Mouse (Mus musculus) ES-E14 (cell line): ENCODE measurements around the gene Spaca5. TPM values are rescaled to one million over a fixed set of nuclear protein-coding genes. Genes with fewer than 3 reads are reported as not detected.

Experiments
- DNase-seq: peaks from one replicate; pipeline ENCODE4 v3.0.0-alpha.2; 2013; ENCODE audit warnings: low read depth, low spot score
- H3K27ac ChIP-seq: 2 replicates; pipeline ENCODE4 v1.5.1; 2012; ENCODE audit warnings: low read depth, mild to moderate bottlenecking, low read length, moderate library complexity, mixed read lengths; ENCODE audit not compliant: poor library complexity, insufficient read depth, severe bottlenecking
- H3K36me3 ChIP-seq: 2 replicates; pipeline ENCODE4 v1.6.1; 2012; ENCODE audit warnings: mild to moderate bottlenecking, low read length, moderate library complexity, mixed read lengths; ENCODE audit not compliant: control insufficient read depth, poor library complexity, insufficient read depth, severe bottlenecking
- H3K4me1 ChIP-seq, 2 experiments: fragments of 150-350 bp in 1 of 2; sonication (generic) in 1 of 2; 2 replicates each; pipeline ENCODE4 v1.6.1; 2012; ENCODE audit warnings: low read length in 2 of 2, mild to moderate bottlenecking in 1 of 2, mixed read lengths in 1 of 2; ENCODE audit not compliant: control insufficient read depth in 2 of 2, insufficient read depth in 2 of 2, poor library complexity in 1 of 2
- H3K4me3 ChIP-seq, 2 experiments: fragments of 150-350 bp in 1 of 2; sonication (generic) in 1 of 2; 2 replicates each; pipeline ENCODE4 v1.5.1; 2012; ENCODE audit warnings: low read length in 2 of 2, low read depth in 1 of 2, mild to moderate bottlenecking in 1 of 2, mixed read lengths in 1 of 2; ENCODE audit not compliant: insufficient read depth in 1 of 2, poor library complexity in 1 of 2, severe bottlenecking in 1 of 2
- H3K9ac ChIP-seq: 2 replicates; pipeline ENCODE4 v1.6.1; 2012; ENCODE audit warnings: low read depth, mild to moderate bottlenecking, low read length, mixed read lengths; ENCODE audit not compliant: poor library complexity, insufficient read depth, severe bottlenecking
- H3K9me3 ChIP-seq: fragments of 150-350 bp; sonication (generic); 2 replicates; pipeline ENCODE4 v1.6.1; 2012; ENCODE audit warnings: low read depth, mild to moderate bottlenecking, low read length; ENCODE audit not compliant: control insufficient read depth, insufficient read depth
- CHD2 ChIP-seq: IDR thresholded peaks from 2 replicates; pipeline ENCODE4 v1.6.1; 2014; ENCODE audit warnings: mild to moderate bottlenecking, low read depth, low read length, inconsistent platforms
- HCFC1 ChIP-seq: IDR thresholded peaks from 2 replicates; pipeline ENCODE4 v1.6.1; 2012; ENCODE audit warnings: low read length, inconsistent platforms, borderline replicate concordance; ENCODE audit not compliant: insufficient read depth
- MAFK ChIP-seq: IDR thresholded peaks from 2 replicates; pipeline ENCODE4 v1.6.1; 2014; ENCODE audit warnings: mild to moderate bottlenecking, low read depth, low read length, inconsistent platforms; ENCODE audit not compliant: insufficient read depth
- ZC3H11A ChIP-seq: IDR thresholded peaks from 2 replicates; pipeline ENCODE4 v1.6.1; 2012; ENCODE audit warnings: low read depth, mild to moderate bottlenecking, inconsistent platforms, low read length, borderline replicate concordance
- ZNF384 ChIP-seq: IDR thresholded peaks from 2 replicates; pipeline ENCODE4 v1.6.1; 2012; ENCODE audit warnings: low read depth, low read length, inconsistent platforms
- in situ Hi-C, 2 experiments: fragments of 600-800 bp; cut with MboI; formaldehyde crosslinking; loops; one replicate each; pipeline ENCODE4 v1.15.1; 2025; ENCODE audit warnings: low sequenced_read_pairs in 2 of 2, inconsistent platforms in 1 of 2; ENCODE audit not compliant: unreplicated experiment in 2 of 2
- total RNA-seq: library from RNA; depleted of rRNA; stranded (reverse); fragments of 300-350 nt; gene quantifications from 2 replicates; pipeline ENCODE4 v1.2.3, GENCODE M21; 2012; rRNA removed

Spaca5 gene
- total RNA-seq, 1 experiment = not detected

DNA sequence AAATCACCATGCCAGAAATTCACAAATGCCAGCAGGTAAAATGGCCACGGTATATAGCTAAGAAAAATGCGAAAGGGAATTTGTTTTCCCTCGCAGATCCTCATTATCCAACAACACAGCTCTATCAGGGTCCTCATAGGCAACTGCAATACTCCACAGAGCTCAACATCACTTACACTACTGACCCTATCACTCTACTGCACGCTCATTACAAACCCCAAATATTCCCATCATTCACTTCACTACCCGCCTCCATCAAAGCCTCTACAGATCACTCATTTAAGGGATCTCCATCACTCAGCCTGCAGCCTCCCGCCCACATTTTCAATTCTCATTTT, 20.4 kb downstream of the Spaca5 start:
- H3K4me1 ChIP-seq = no peaks in the 10 kb centered on the region
- DNase-seq = no peak
- no peaks in the 10 kb centered on the region for H3K36me3 ChIP-seq
- H3K4me3 ChIP-seq = peak overlapping the region; percentile 52 to 65
- H3K9ac ChIP-seq = peak overlapping the region; percentile 20; the same call in 1 of the 2 replicates
- H3K9me3 ChIP-seq = no peaks in the 10 kb centered on the region
- in situ Hi-C loops = no loop called here
- no peak overlapping the region for H3K27ac ChIP-seq
- TF ChIP-seq MAFK (no peak), HCFC1 (no peak), ZC3H11A (no peak), CHD2 (no peak), ZNF384 (no peak)

DNA sequence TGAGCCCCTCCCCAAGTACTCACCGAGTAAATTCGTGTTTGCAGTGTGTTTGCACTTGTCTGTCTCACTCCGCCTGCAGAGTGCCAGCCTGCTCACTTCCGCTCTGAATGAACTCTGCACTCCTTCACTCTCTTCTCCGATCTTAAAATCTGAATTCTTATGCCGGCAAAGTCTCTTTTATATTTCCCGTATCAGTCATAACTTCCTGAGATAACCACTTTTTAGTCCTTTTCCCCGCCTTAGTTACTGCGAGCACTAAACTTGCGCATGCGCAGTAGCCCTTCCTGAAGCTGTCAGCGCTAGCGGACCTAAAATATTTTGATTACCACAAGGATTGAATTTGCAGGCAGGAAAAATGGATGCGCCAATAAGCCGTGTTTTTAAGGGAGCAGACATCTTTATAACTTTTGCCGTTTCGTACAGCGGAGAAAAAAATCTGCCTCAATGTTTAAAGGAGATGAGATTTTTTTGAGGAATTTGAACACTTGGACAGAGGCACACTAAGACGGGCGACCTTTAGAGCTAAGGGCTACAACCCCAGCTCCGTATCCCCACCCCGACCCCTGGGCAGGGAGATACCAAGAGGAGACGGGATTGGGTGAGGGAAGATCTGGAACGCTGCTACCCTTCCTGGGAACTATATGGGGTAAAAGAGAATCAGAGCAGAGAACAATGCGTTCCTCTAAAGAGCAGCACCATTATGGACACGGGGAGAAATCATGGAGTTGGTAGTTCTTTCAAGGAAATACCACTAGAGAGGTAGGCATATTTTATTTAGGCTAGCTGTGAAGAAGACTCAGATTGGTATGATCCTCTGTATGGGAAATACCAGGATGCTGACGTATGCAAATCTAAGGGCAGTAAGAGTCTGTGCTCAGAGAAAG, 21.0 kb downstream of the Spaca5 start, which contains the start of gene Zfp300:
Gene Zfp300, minus strand, starts transcription at position 545 of the 884 bp plus-strand sequence.
- Histone ChIP-seq H3K4me1 (no peaks in the 10 kb centered on the region), H3K4me3 (peak within 1 kb of the TSS; percentile 52 to 65), H3K9me3 (no peaks in the 10 kb centered on the region), H3K27ac (no peak within 1 kb of the TSS), H3K9ac (peak within 1 kb of the TSS; percentile 20; the same call in 1 of the 2 replicates), H3K36me3 (no peaks in the 10 kb centered on the region)
- no peak for TF ChIP-seq HCFC1
- TF ChIP-seq CHD2 = no peak
- no peak for TF ChIP-seq ZC3H11A
- TF ChIP-seq MAFK = peak; percentile 45; the same call in 1 of the 2 replicates
- peak; percentile 33 for DNase-seq
- in situ Hi-C loops = no loop called here

DNA sequence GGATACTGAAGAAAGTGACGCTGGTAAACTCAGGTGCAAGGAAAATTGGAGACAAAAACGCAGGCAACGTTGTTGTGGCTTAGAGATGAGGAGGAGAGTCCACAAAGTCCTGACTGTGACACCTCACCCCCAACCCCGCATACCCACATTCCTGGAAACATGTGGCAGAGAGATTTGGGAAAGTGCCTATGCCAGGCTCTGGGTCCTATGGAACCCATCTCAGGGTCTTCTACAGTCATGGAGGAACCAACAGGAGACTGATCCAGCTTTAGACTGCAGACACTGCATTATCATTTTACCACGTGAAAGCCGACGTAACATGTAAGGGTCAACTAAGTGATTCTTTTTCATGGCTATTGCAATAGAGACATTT, 21.6 kb downstream of the Spaca5 start:
- H3K27ac ChIP-seq = no peak overlapping the region
- H3K9ac ChIP-seq = no peak overlapping the region; the same call in 1 of the 2 replicates
- no peaks in the 10 kb centered on the region for H3K9me3 ChIP-seq
- no peaks in the 10 kb centered on the region for H3K36me3 ChIP-seq
- no peak for TF ChIP-seq ZNF384
- no peak for TF ChIP-seq ZC3H11A
- no peak for TF ChIP-seq HCFC1
- no peak for TF ChIP-seq CHD2
- no peak for TF ChIP-seq MAFK
- H3K4me1 ChIP-seq = no peaks in the 10 kb centered on the region
- DNase-seq = no peak
- 0 out of 4 replicates have a peak overlapping the region, but pooled peaks of 1 of the 2 experiments have one; percentile 65 for H3K4me3 ChIP-seq
- in situ Hi-C loops = no loop called here

DNA sequence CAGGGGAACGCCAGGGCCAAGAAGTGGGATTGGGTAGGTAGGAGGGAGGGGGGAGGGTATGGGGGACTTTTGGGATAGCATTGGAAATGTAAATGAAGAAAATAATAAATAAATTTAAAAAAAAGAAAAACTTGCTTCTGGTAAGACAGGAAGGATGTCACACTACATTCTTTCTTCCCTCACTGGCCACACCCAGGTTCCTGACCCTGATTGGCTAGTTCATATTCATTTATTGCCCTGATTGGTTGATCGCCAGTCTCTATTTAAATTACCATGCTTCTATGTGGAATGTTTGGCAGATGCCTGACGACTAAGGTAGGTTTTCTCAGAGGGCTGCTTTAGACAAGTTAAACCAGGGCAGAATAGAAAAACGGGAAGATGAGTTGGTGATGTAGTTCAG, 47.3 kb downstream of the Spaca5 start, which contains the start of gene Ssxa1:
Gene Ssxa1, plus strand, starts transcription at position 301 of the 400 bp plus-strand sequence.
- H3K9me3 ChIP-seq = no peaks in the 10 kb centered on the region
- H3K36me3 ChIP-seq = no peaks in the 10 kb centered on the region
- H3K4me1 ChIP-seq = no peaks in the 10 kb centered on the region
- in situ Hi-C loops = no loop called here
- no peak for TF ChIP-seq HCFC1
- TF ChIP-seq ZC3H11A = no peak
- no peak for TF ChIP-seq CHD2
- no peak for TF ChIP-seq MAFK
- TF ChIP-seq ZNF384 = no peak
- DNase-seq = no peak
- no peak within 1 kb of the TSS for H3K27ac ChIP-seq
- no peak within 1 kb of the TSS for H3K4me3 ChIP-seq
- no peak within 1 kb of the TSS for H3K9ac ChIP-seq

Other genes with a start within 250 kb of the Spaca5 start
- 88.4 and 130 TPM in 2 replicates for gene Timp1, start 198.2 kb upstream of the Spaca5 start, total RNA-seq
- gene Syn1, start 147.4 kb upstream of the Spaca5 start, total RNA-seq = 1.6 and 1.7 TPM in 2 replicates
- 4.4 and 9.6 TPM in 2 replicates for gene Cfp, start 136.9 kb upstream of the Spaca5 start, total RNA-seq
- gene Elk1, start 117.8 kb upstream of the Spaca5 start, total RNA-seq = 8.2 and 8.4 TPM in 2 replicates
- 37.0 and 41.5 TPM in 2 replicates for gene Uxt, start 106.4 kb upstream of the Spaca5 start, total RNA-seq
- gene Zfp182, start 6.1 kb upstream of the Spaca5 start, total RNA-seq = 5.1 and 5.2 TPM in 2 replicates
- gene Zfp300, start 21.1 kb downstream of the Spaca5 start, total RNA-seq = 0.79 and 0.80 TPM in 2 replicates
- not detected in 2 replicates for gene Ssxa1, start 47.4 kb downstream of the Spaca5 start, total RNA-seq
- not detected in 2 replicates for gene Gm21876, start 107.2 kb downstream of the Spaca5 start, total RNA-seq